Mouse (Mus musculus): ENCODE results near the gene Zfand2b.

DNA sequence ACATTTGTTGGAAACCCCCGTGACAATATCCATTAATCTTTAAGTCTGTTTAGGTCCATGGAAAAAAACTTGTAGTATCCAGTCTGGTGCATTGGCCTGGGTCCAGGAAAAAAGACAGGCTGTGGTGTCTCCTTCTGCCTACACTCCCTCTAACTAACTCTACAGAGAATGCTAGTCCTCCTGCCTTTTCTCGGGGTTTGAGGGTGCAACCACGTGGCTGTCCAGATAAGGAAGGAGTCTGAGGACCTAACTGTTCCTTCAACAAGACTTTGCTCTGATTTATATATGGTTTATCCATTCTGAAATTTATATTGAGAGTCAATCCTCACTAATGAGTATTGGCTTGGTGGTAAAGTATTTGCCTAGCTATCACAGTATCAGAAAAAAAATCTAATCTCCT is 12.6 kb upstream of the Zfand2b start:
- TF ChIP-seq CTCF (IDR thresholded peaks at IDR 0.05; ENCODE audit: control insufficient read depth, insufficient read depth, insufficient replicate concordance, low read depth, low read length) (no peak), POLR2A (IDR thresholded peaks at IDR 0.05; ENCODE audit: control insufficient read depth, low read depth, low read length) (no peak)

All from testis, adult 2 months (tissue).